Mouse (Mus musculus): ENCODE results near the gene Creb3. TPM values are rescaled to one million over a fixed set of nuclear protein-coding genes. Genes with fewer than 3 reads are reported as not detected.

The Creb3 gene
- polyA plus RNA-seq, 1 experiment from 2014 or later = 22.3 TPM

GRCm38 (mm10) chr4:43571395-43572045 is 9.4 kb downstream of the Creb3 start:
- Histone ChIP-seq H3K4me3 (replicated peaks) (no peak overlapping the region), H3K9ac (no peak overlapping the region), H3K27me3 (no peaks in the 10 kb centered on the region), H3K9me3 (replicated peaks) (no peaks in the 10 kb centered on the region), H3K27ac (replicated peaks) (no peak overlapping the region), H3K4me1 (replicated peaks) (peaks cover 19% of the 10 kb centered on the region), H3K4me2 (no peak overlapping the region), H3K36me3 (replicated peaks) (peaks cover 84% of the 10 kb centered on the region)
- no peak for ATAC-seq (ENCODE audit: insufficient read depth)
- 64% methylated on average over 6 of the region's 6 CpGs for WGBS (ENCODE audit: insufficient replicate concordance)

GRCm38 (mm10) chr4:43573561-43573960 is 11.4 kb downstream of the Creb3 start:
- no peak for ATAC-seq (ENCODE audit: insufficient read depth)
- Histone ChIP-seq H3K27me3 (no peaks in the 10 kb centered on the region), H3K36me3 (replicated peaks) (peaks cover 64% of the 10 kb centered on the region), H3K27ac (replicated peaks) (no peak overlapping the region), H3K9ac (no peak overlapping the region), H3K4me1 (replicated peaks) (peaks cover 35% of the 10 kb centered on the region), H3K4me3 (replicated peaks) (no peak overlapping the region), H3K4me2 (no peak overlapping the region), H3K9me3 (replicated peaks) (no peaks in the 10 kb centered on the region)
- WGBS (ENCODE audit: insufficient replicate concordance) = 81% methylated on average over 4 of the region's 4 CpGs

- Histone ChIP-seq H3K4me1 (replicated peaks) (peaks cover 48% of the 10 kb centered on the region), H3K9me3 (replicated peaks) (no peaks in the 10 kb centered on the region), H3K27me3 (no peaks in the 10 kb centered on the region), H3K27ac (replicated peaks) (no peak overlapping the region), H3K9ac (0 out of 2 replicates have a peak overlapping the region, but pooled peaks have one; percentile 18), H3K4me2 (peak overlapping the region; percentile 90; the same call in 1 of the 2 replicates), H3K36me3 (replicated peaks) (peaks cover 47% of the 10 kb centered on the region), H3K4me3 (replicated peaks) (peak overlapping the region; percentile 95; the same call in 1 of the 2 replicates)
- ATAC-seq (ENCODE audit: insufficient read depth) = no peak
- WGBS (ENCODE audit: insufficient replicate concordance) = 55% methylated on average over 2 of the region's 2 CpGs
Measured at GRCm38 (mm10) chr4:43575356-43575755, 13.2 kb downstream of the Creb3 start.

- Histone ChIP-seq H3K9me3 (replicated peaks) (no peaks in the 10 kb centered on the region), H3K4me2 (peak overlapping the region; percentile 90), H3K9ac (peak overlapping the region; percentile 92), H3K36me3 (replicated peaks) (peaks cover 47% of the 10 kb centered on the region), H3K27ac (replicated peaks) (peak overlapping the region; percentile 92), H3K4me1 (replicated peaks) (peaks cover 55% of the 10 kb centered on the region), H3K4me3 (replicated peaks) (peak overlapping the region; percentile 95), H3K27me3 (no peaks in the 10 kb centered on the region)
- no peak for ATAC-seq (ENCODE audit: insufficient read depth)
- 26% methylated on average over 8 of the region's 8 CpGs for WGBS (ENCODE audit: insufficient replicate concordance)
Measured at GRCm38 (mm10) chr4:43577237-43577881, 15.2 kb downstream of the Creb3 start.

- peak within 1 kb of the TSS; percentile 92 for H3K9ac ChIP-seq
- H3K9me3 ChIP-seq (replicated peaks) = no peaks in the 10 kb centered on the region
- ATAC-seq (ENCODE audit: insufficient read depth) = peak; percentile 99
- H3K4me3 ChIP-seq (replicated peaks) = peak within 1 kb of the TSS; percentile 95
- peak within 1 kb of the TSS; percentile 92 for H3K27ac ChIP-seq (replicated peaks)
- H3K27me3 ChIP-seq = no peaks in the 10 kb centered on the region
- peaks cover 55% of the 10 kb centered on the region for H3K4me1 ChIP-seq (replicated peaks)
- peaks cover 47% of the 10 kb centered on the region for H3K36me3 ChIP-seq (replicated peaks)
- WGBS (ENCODE audit: insufficient replicate concordance) = under 1% methylated on average over 76 of the region's 76 CpGs
- peak within 1 kb of the TSS; percentile 90 for H3K4me2 ChIP-seq
Measured at GRCm38 (mm10) chr4:43578376-43579204, 16.5 kb downstream of the Creb3 start, which contains the start of the genes Rgp1 and Gba2. Gene Rgp1, plus strand, starts transcription at chr4:43578715. Gene Gba2, minus strand, starts transcription at chr4:43578873.

- Histone ChIP-seq H3K4me3 (replicated peaks) (peak overlapping the region; percentile 95), H3K4me2 (peak overlapping the region; percentile 90), H3K27ac (replicated peaks) (peak overlapping the region; percentile 92), H3K9me3 (replicated peaks) (no peaks in the 10 kb centered on the region), H3K36me3 (replicated peaks) (peaks cover 47% of the 10 kb centered on the region), H3K9ac (peak overlapping the region; percentile 92), H3K27me3 (no peaks in the 10 kb centered on the region), H3K4me1 (replicated peaks) (peaks cover 55% of the 10 kb centered on the region)
- WGBS (ENCODE audit: insufficient replicate concordance) = 6% methylated on average over 10 of the region's 10 CpGs
- ATAC-seq (ENCODE audit: insufficient read depth) = no peak
Measured at GRCm38 (mm10) chr4:43579256-43579655, 17.1 kb downstream of the Creb3 start.

GRCm38 (mm10) chr4:43579731-43580130 is 17.6 kb downstream of the Creb3 start:
- WGBS (ENCODE audit: insufficient replicate concordance) = 62% methylated on average over 6 of the region's 6 CpGs
- peak overlapping the region; percentile 95 for H3K4me3 ChIP-seq (replicated peaks)

GRCm38 (mm10) chr4:43580721-43581120 is 18.6 kb downstream of the Creb3 start:
- no peak for ATAC-seq (ENCODE audit: insufficient read depth)
- Histone ChIP-seq H3K4me1 (replicated peaks) (peaks cover 44% of the 10 kb centered on the region), H3K27me3 (no peaks in the 10 kb centered on the region), H3K4me2 (peak overlapping the region; percentile 90; the same call in 1 of the 2 replicates), H3K9ac (no peak overlapping the region), H3K9me3 (replicated peaks) (no peaks in the 10 kb centered on the region), H3K27ac (replicated peaks) (no peak overlapping the region), H3K4me3 (replicated peaks) (no peak overlapping the region), H3K36me3 (replicated peaks) (peaks cover 47% of the 10 kb centered on the region)
- 86% methylated on average over 5 of the region's 5 CpGs for WGBS (ENCODE audit: insufficient replicate concordance)

More at GRCm38 (mm10) chr4:43579731-43580130, 17.6 kb downstream of the Creb3 start:
- Histone ChIP-seq H3K4me2 (peak overlapping the region; percentile 90), H3K36me3 (replicated peaks) (peaks cover 47% of the 10 kb centered on the region), H3K4me1 (replicated peaks) (peaks cover 53% of the 10 kb centered on the region), H3K9ac (peak overlapping the region; percentile 92), H3K27ac (replicated peaks) (peak overlapping the region; percentile 92), H3K27me3 (no peaks in the 10 kb centered on the region), H3K9me3 (replicated peaks) (no peaks in the 10 kb centered on the region)
- ATAC-seq (ENCODE audit: insufficient read depth) = no peak

- Histone ChIP-seq H3K27ac (replicated peaks) (no peak overlapping the region), H3K4me3 (replicated peaks) (no peak overlapping the region), H3K9ac (no peak overlapping the region), H3K36me3 (replicated peaks) (peaks cover 47% of the 10 kb centered on the region), H3K9me3 (replicated peaks) (no peaks in the 10 kb centered on the region), H3K27me3 (0 out of 2 replicates have a peak, but pooled peaks cover 2% of the 10 kb centered on the region), H3K4me2 (no peak overlapping the region), H3K4me1 (replicated peaks) (peaks cover 37% of the 10 kb centered on the region)
- ATAC-seq (ENCODE audit: insufficient read depth) = no peak
- WGBS (ENCODE audit: insufficient replicate concordance) = 95% methylated on average over 12 of the region's 12 CpGs
Measured at GRCm38 (mm10) chr4:43581381-43581780, 19.2 kb downstream of the Creb3 start.

- Histone ChIP-seq H3K4me1 (replicated peaks) (peaks cover 35% of the 10 kb centered on the region), H3K9me3 (replicated peaks) (no peaks in the 10 kb centered on the region), H3K4me2 (no peak overlapping the region), H3K27ac (replicated peaks) (no peak overlapping the region), H3K27me3 (0 out of 2 replicates have a peak, but pooled peaks cover 3% of the 10 kb centered on the region), H3K4me3 (replicated peaks) (no peak overlapping the region), H3K9ac (no peak overlapping the region), H3K36me3 (replicated peaks) (peaks cover 47% of the 10 kb centered on the region)
- WGBS (ENCODE audit: insufficient replicate concordance) = 70% methylated on average over 5 of the region's 5 CpGs
- ATAC-seq (ENCODE audit: insufficient read depth) = no peak
Measured at GRCm38 (mm10) chr4:43582241-43582640, 20.1 kb downstream of the Creb3 start.
